Mouse (Mus musculus) cortical plate, adult 2 months (tissue): ENCODE results near the gene Agap3. TPM values are rescaled to one million over a fixed set of nuclear protein-coding genes. Genes with fewer than 3 reads are reported as not detected.

Experiments
- H3K27ac ChIP-seq: fragments of 200-500 bp; 2 replicates; pipeline ENCODE4 v1.5.1; 2012; ENCODE audit warnings: low read length, control low read depth, inconsistent platforms; ENCODE audit not compliant: insufficient read depth
- H3K4me1 ChIP-seq: fragments of 200-500 bp; 2 replicates; pipeline ENCODE4 v1.6.1; 2011; ENCODE audit warnings: low read length; ENCODE audit not compliant: control insufficient read depth, insufficient read depth
- H3K4me3 ChIP-seq: fragments of 200-500 bp; 2 replicates; pipeline ENCODE4 v1.5.1; 2011; ENCODE audit warnings: mild to moderate bottlenecking, low read length, control low read depth; ENCODE audit not compliant: insufficient read depth
- CTCF ChIP-seq: fragments of 200-500 bp; IDR thresholded peaks from 2 replicates; pipeline ENCODE4 v1.5.1; 2011; ENCODE audit warnings: mild to moderate bottlenecking, control low read depth, low read length; ENCODE audit not compliant: insufficient read depth; ENCODE audit errors: extremely low read depth
- POLR2A ChIP-seq: fragments of 200-500 bp; IDR thresholded peaks from 2 replicates; pipeline ENCODE4 v1.6.1; 2011; ENCODE audit warnings: mild to moderate bottlenecking, low read length, control low read depth; ENCODE audit not compliant: insufficient read depth; ENCODE audit errors: extremely low read depth
- polyA plus RNA-seq: library from polyadenylated mRNA; depleted of rRNA; stranded (reverse); fragments of >200 nt; gene quantifications from 2 replicates; pipeline ENCODE4 v1.2.3, GENCODE M21; 2012

The Agap3 gene
- polyA plus RNA-seq, 1 experiment, result 438 TPM

GRCm38 (mm10) chr5:24474025-24474722 lies 22.2 kb downstream of the Agap3 start:
- no peak overlapping the region; the same call in 1 of the 2 replicates for H3K4me3 ChIP-seq
- peaks cover 11% of the 10 kb centered on the region for H3K4me1 ChIP-seq
- H3K27ac ChIP-seq, result no peak overlapping the region
- no peak for TF ChIP-seq POLR2A
- TF ChIP-seq CTCF, result no peak

DNA sequence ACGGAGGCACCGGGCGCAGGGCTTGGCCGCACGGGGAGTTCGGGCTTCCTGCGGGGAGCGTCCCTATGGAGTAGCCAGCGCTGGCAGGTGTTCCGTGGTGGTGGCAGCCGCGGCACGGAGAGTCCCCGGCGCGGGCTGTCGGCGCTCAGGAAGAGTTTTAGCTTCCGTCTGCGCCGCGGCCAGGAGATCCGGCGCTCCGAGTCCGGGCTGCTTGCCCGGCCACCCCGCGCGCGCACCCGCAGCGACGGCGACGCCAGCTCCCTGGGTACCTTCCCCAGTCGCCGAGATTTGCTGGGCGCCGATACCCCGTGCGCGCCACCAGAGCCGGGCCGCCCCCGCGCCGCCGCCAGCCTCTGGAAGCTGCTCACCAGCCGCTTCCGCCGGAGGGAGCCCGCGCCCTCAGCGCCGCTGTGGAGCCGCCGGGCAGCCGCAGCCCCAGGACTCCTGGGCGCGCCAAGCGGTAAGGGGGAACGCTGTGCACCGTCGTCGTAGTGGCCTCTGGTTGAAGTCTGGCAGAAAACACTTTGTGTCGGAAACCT lies 22.8 kb downstream of the Agap3 start:
- no peak overlapping the region for H3K27ac ChIP-seq
- H3K4me1 ChIP-seq, result peaks cover 10% of the 10 kb centered on the region
- TF ChIP-seq CTCF (no peak), POLR2A (no peak)
- peak overlapping the region; percentile 10 for H3K4me3 ChIP-seq

DNA sequence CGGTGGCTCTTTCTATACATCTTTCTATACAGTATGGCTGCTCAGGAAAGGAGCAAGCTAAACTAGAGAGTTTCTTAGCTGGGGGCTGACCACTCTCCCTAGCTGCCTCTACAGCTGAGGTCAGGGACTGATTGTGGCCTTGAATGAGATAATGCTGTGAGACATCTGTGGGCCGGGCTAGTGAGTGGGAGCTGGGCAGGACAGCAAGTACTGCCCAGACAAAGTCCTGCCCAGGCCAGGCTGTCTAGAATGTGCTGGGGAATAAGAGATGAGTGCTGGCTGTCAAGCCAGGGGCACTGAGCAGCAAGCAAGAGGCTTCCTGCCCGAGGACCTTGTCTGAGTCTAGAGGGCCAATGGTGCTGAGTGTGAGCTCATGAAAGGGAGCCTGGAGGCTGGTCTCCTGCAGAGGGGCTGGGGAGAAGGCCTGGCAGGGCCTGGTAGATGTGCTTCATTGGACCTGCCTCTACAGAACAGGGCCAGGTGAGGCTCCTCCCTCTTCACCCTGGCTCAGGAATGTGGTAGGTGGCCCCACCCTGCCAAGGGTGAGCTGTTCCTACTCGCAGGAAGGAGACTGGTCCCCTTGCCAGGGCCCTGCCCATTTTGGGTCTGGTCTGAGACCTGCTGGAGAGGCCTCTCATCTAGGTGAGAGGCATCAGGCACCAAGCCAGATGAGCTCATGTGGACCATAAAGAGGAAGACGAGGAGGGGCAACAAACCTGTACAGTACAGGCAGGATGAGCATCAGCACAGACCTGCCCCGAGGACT lies 23.7 kb downstream of the Agap3 start:
- H3K4me3 ChIP-seq, result no peak overlapping the region; the same call in 1 of the 2 replicates
- no peak overlapping the region for H3K27ac ChIP-seq
- H3K4me1 ChIP-seq, result peaks cover 8% of the 10 kb centered on the region; the same call in 1 of the 2 replicates
- TF ChIP-seq POLR2A, result no peak
- no peak for TF ChIP-seq CTCF

GRCm38 (mm10) chr5:24477909-24478308 lies 25.9 kb downstream of the Agap3 start:
- TF ChIP-seq POLR2A (no peak), CTCF (no peak)
- no peak overlapping the region for H3K4me3 ChIP-seq
- no peak overlapping the region for H3K27ac ChIP-seq
- H3K4me1 ChIP-seq, result peaks cover 8% of the 10 kb centered on the region; the same call in 1 of the 2 replicates

DNA sequence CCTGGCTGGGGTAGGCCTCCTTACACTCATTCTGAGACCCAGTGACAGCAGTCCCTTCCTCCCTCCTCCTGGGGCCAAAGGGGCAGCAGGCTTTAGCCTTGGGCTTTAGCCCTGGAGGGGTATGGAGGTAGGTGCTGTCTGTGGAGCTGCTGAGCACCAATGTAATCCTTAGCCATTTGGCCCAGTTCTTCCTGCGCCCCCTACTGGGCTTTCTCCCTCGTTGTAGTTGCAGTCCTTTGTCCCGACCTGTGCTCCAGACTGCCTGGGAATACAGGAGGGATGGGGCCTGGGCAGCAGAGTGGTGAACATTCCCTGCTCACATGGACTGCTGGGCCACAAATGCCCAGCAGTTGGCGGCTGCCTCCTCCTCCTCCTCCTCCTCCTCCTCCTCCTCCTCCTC lies 29.7 kb downstream of the Agap3 start:
- Histone ChIP-seq H3K27ac (peak overlapping the region; percentile 30; the same call in 1 of the 2 replicates), H3K4me3 (no peak overlapping the region), H3K4me1 (peaks cover 11% of the 10 kb centered on the region)
- peak; percentile 62 for TF ChIP-seq CTCF
- no peak for TF ChIP-seq POLR2A

- Histone ChIP-seq H3K4me1 (peaks cover 11% of the 10 kb centered on the region), H3K27ac (no peak overlapping the region), H3K4me3 (no peak overlapping the region)
- no peak for TF ChIP-seq CTCF
- TF ChIP-seq POLR2A, result no peak
Observed at GRCm38 (mm10) chr5:24482247-24483079, 30.5 kb downstream of the Agap3 start.

- TF ChIP-seq CTCF (peak; percentile 72), POLR2A (no peak)
- H3K4me3 ChIP-seq, result no peak overlapping the region
- peaks cover 11% of the 10 kb centered on the region for H3K4me1 ChIP-seq
- H3K27ac ChIP-seq, result no peak overlapping the region
Observed at GRCm38 (mm10) chr5:24483326-24483725, 31.3 kb downstream of the Agap3 start.

DNA sequence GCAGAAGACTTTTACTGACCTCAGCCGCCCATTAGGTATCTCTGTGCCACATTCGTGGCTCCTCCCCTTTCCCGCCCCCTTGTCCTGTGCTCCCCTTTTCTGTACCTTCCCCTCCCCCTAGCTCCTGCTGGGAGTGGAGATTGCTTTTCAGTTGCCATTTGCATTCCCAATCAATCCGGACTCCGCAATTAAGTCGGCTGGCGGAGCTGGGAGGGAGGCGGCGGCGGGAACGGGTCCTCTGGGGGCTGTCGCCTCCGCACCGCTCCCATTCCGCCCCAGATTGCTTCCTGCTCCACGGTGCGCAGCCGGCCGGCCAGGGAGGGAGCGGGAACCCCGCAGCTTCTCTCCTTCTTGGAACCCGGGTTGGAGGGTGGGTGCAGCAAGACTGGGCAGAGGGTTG lies 33.0 kb downstream of the Agap3 start:
- Histone ChIP-seq H3K4me3 (no peak overlapping the region), H3K4me1 (peaks cover 11% of the 10 kb centered on the region), H3K27ac (no peak overlapping the region)
- TF ChIP-seq POLR2A (no peak), CTCF (no peak)

DNA sequence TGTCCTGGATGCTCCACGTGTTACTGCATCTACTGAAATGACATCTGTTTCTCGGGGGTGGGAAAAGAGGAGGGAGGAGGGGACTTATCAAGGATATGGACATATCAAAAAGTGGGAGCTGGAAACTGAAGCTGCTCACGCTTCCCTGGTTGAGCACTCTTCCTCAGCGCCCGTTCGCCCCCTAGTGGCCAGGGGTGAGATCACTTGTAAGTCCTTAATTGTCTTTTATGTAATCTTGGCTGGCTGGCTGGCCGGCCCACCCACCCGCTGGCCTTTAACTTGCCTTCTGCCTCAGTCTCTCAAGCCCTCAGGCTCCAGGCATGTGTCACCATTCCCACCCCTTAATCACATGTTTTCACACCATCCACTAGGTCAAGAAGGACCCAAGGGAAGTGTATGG lies 34.1 kb downstream of the Agap3 start:
- H3K27ac ChIP-seq, result no peak overlapping the region
- peaks cover 11% of the 10 kb centered on the region for H3K4me1 ChIP-seq
- H3K4me3 ChIP-seq, result no peak overlapping the region
- TF ChIP-seq POLR2A (no peak), CTCF (peak; percentile 91)
